Mouse (Mus musculus) liver, embryonic 11.5 days (tissue): ENCODE measurements around the gene Tgtp2. TPM values are rescaled to one million over a fixed set of nuclear protein-coding genes. Genes with fewer than 3 reads are reported as not detected.
"Not testable (repeated sequence)": the region's sequence is repeated elsewhere in the genome, so short reads cannot be mapped to it uniquely, and the experiment has no call there.

Experiments used
- ATAC-seq: fragments of 200-750 bp; cut with Nextera tagmentation; replicated peaks from 2 replicates; pipeline ENCODE4 v1.8.0; 2017; ENCODE audit warnings: moderate number of reproducible peaks, mild to moderate bottlenecking, moderate TSS enrichment, moderate library complexity; ENCODE audit not compliant: low FRiP score
- DNase-seq: peaks from one replicate; pipeline ENCODE4 v3.0.0-alpha.2; 2017; ENCODE audit warnings: low spot score
- H3K27ac ChIP-seq: fragments of 300-500 bp; sonication (generic); 2 replicates; pipeline ENCODE4 v1.5.1; 2014; ENCODE audit warnings: mild to moderate bottlenecking, low read depth, low read length, control low read depth
- H3K27me3 ChIP-seq: fragments of 300-500 bp; sonication (generic); replicated peaks from 2 replicates; pipeline ENCODE4 v1.6.1; 2014; ENCODE audit warnings: low read length, mixed read lengths; ENCODE audit not compliant: control insufficient read depth, insufficient read depth
- H3K36me3 ChIP-seq: fragments of 300-500 bp; sonication (generic); 2 replicates; pipeline ENCODE4 v1.6.1; 2014; ENCODE audit warnings: mild to moderate bottlenecking, low read length, moderate library complexity, mixed read lengths; ENCODE audit not compliant: control insufficient read depth, insufficient read depth
- H3K4me1 ChIP-seq: fragments of 300-500 bp; sonication (generic); replicated peaks from 2 replicates; pipeline ENCODE4 v1.6.1; 2014; ENCODE audit warnings: low read length, mixed read lengths; ENCODE audit not compliant: control insufficient read depth, insufficient read depth
- H3K4me2 ChIP-seq: fragments of 300-500 bp; sonication (generic); 2 replicates; pipeline ENCODE4 v1.6.1; 2014; ENCODE audit warnings: mild to moderate bottlenecking, control low read depth, moderate library complexity
- H3K4me3 ChIP-seq: fragments of 300-500 bp; sonication (generic); 2 replicates; pipeline ENCODE4 v1.5.1; 2014; ENCODE audit warnings: low read depth, low read length, control low read depth
- H3K9ac ChIP-seq: fragments of 300-500 bp; sonication (generic); 2 replicates; pipeline ENCODE4 v1.6.1; 2014; ENCODE audit warnings: low read depth, low read length, control low read depth
- H3K9me3 ChIP-seq: fragments of 300-500 bp; sonication (generic); 2 replicates; pipeline ENCODE4 v1.6.1; 2016; ENCODE audit warnings: low read length, inconsistent platforms, mixed read lengths; ENCODE audit not compliant: control insufficient read depth
- WGBS: fragments of 180-500 bp; shearing (Covaris S2); extraction: QIAGEN DNeasy Blood & Tissue Kit; methylation state at CpG from one replicate; pipeline ENCODE4 v1.1.7; 2014; 5-methylcytosine and 5-hydroxymethylcytosine counted together
- polyA plus RNA-seq: library from polyadenylated mRNA; unstranded; fragments of >200 nt; fragmentation: Nextera tagmentation; extraction: Ambion mirVana; gene quantifications from 2 replicates; pipeline ENCODE4 v1.2.1, GENCODE M21; 2014

Gene Tgtp2
- polyA plus RNA-seq, 1 experiment from 2014 or later: 0.58 TPM

- H3K27me3 ChIP-seq: no peaks in the 10 kb centered on the region
- WGBS: 74% methylated on average over 4 of the region's 4 CpGs
- no peak overlapping the region for H3K27ac ChIP-seq
- no peak for ATAC-seq
- H3K36me3 ChIP-seq: no peaks in the 10 kb centered on the region
- H3K4me3 ChIP-seq: no peak overlapping the region
- no peak overlapping the region for H3K9ac ChIP-seq
- peaks cover 26% of the 10 kb centered on the region for H3K4me1 ChIP-seq
- H3K9me3 ChIP-seq: no peaks in the 10 kb centered on the region
- no peak for DNase-seq
- no peak overlapping the region for H3K4me2 ChIP-seq
Measured at GRCm38 (mm10) chr11:49081356-49081755, 17.4 kb upstream of the Tgtp2 start.

DNA sequence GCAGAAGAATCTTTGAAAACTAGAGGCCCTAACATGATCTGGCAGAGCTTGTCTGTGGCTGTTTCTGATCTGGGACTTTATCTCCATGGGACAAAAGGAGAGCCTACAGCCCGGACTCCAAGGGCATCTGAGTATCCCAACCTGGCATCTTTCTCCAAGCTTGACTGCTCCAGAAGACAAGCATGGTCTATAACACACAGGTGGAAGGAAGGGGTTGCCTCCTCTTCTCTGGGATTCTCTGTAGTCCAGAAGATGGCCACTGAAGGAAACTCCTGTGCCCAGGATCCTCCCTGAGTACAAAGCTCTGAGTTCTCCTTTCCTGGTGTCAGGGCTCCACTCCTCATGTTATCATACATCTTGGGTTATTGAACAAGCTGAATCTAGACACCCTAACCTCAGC, 16.6 kb upstream of the Tgtp2 start:
- Histone ChIP-seq H3K9ac (no peak overlapping the region), H3K36me3 (no peaks in the 10 kb centered on the region), H3K4me2 (no peak overlapping the region), H3K4me1 (peaks cover 24% of the 10 kb centered on the region), H3K27ac (no peak overlapping the region), H3K9me3 (no peaks in the 10 kb centered on the region), H3K4me3 (no peak overlapping the region), H3K27me3 (no peaks in the 10 kb centered on the region)
- ATAC-seq: no peak
- no peak for DNase-seq
- WGBS: 48% methylated on average over 1 of the region's 1 CpGs

GRCm38 (mm10) chr11:49078719-49079118, 14.7 kb upstream of the Tgtp2 start:
- DNase-seq (no peak), ATAC-seq (no peak)
- Histone ChIP-seq H3K27me3 (no peaks in the 10 kb centered on the region), H3K4me2 (no peak overlapping the region), H3K36me3 (no peaks in the 10 kb centered on the region), H3K4me3 (no peak overlapping the region), H3K27ac (no peak overlapping the region), H3K4me1 (peaks cover 7% of the 10 kb centered on the region), H3K9ac (no peak overlapping the region), H3K9me3 (no peaks in the 10 kb centered on the region)
- 91% methylated on average over 3 of the region's 3 CpGs for WGBS

GRCm38 (mm10) chr11:49077012-49077411, 13.0 kb upstream of the Tgtp2 start:
- ATAC-seq: no peak

DNA sequence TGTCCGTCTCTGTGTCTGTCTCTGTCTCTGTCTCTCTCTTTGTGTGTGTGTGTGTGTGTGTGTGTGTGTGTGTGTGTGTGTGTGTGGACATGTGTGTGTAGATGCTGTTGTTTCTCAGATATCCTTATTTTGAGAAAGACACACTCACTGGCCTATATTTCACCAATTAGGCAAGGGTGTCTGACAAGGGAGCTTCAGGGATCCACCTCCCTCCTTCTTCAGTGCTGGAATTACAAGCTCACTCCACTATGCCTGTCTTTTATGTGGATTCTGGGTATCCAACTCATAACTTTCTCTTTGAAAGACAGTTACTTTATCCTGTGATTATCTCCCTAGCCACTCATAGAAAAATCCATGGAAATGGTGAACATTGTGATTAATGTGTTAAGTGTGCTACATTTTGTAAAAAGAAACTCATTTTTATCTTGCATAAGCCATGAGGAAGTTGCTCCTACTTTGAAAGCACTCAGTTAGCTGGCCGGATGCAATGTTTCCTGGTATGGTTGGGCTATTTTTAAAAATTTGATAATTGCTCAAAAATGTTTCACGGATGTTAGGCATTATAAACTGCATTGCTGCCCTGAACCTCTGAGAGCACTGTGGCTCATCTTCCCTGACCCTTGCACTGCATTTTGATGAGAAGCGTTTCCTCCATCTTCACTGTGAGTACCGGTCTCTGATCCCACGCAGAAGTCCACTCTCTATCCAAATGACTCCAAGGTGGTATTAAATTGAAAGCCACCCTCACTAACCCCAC, 12.2 kb upstream of the Tgtp2 start, which contains the start of gene Ifi47:
TSS of gene Ifi47 (plus strand) at position 587 of the 757 bp plus-strand sequence.
- not testable (repeated sequence) for H3K4me3 ChIP-seq, ATAC-seq, H3K4me1 ChIP-seq, H3K9ac ChIP-seq, H3K27me3 ChIP-seq, DNase-seq, H3K36me3 ChIP-seq, H3K9me3 ChIP-seq
- peak within 1 kb of the TSS; percentile 55; the same call in 1 of the 2 replicates for H3K27ac ChIP-seq
- WGBS: 50% methylated on average over 6 of the region's 6 CpGs
- peak within 1 kb of the TSS; percentile 23; the same call in 1 of the 2 replicates for H3K4me2 ChIP-seq

More at GRCm38 (mm10) chr11:49077012-49077411, 13.0 kb upstream of the Tgtp2 start:
- H3K36me3 ChIP-seq: no peaks in the 10 kb centered on the region
- 58% methylated on average over 1 of the region's 1 CpGs for WGBS
- H3K4me1 ChIP-seq: no peaks in the 10 kb centered on the region; the same call in 1 of the 2 replicates
- no peaks in the 10 kb centered on the region for H3K27me3 ChIP-seq
- H3K27ac ChIP-seq: no peak overlapping the region; the same call in 1 of the 2 replicates
- no peak for DNase-seq
- H3K9me3 ChIP-seq: no peaks in the 10 kb centered on the region
- no peak overlapping the region for H3K4me3 ChIP-seq
- no peak overlapping the region for H3K9ac ChIP-seq
- H3K4me2 ChIP-seq: no peak overlapping the region; the same call in 1 of the 2 replicates

DNA sequence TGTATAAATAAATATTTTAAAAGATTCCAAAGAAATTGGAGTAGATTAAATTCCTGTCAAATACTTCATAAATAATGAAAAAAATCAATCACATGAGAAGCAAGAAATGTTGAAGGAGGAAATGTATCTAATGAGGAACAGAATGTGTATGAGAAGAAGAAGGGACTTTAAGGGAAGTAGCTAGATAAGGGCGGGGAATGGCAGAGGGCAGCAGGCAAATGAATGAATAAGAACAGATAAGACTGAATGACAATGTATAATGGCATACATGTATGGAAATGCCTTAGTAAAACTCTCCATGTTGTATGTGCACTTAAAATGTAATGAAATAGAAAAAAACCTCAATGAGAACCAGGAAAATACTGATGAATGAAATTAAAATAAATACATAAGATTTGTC, 4.4 kb upstream of the Tgtp2 start:
- ATAC-seq (no peak), DNase-seq (no peak)
- Histone ChIP-seq H3K4me1 (no peaks in the 10 kb centered on the region), H3K36me3 (no peaks in the 10 kb centered on the region), H3K4me2 (no peak overlapping the region), H3K9ac (no peak overlapping the region), H3K9me3 (no peaks in the 10 kb centered on the region), H3K27me3 (no peaks in the 10 kb centered on the region), H3K27ac (no peak overlapping the region), H3K4me3 (no peak overlapping the region)
- WGBS: 53% methylated on average over 1 of the region's 1 CpGs

- 65% methylated on average over 2 of the region's 2 CpGs for WGBS
- H3K4me1 ChIP-seq, H3K4me3 ChIP-seq, H3K27me3 ChIP-seq, H3K36me3 ChIP-seq, DNase-seq, ATAC-seq, H3K27ac ChIP-seq, H3K9me3 ChIP-seq, H3K9ac ChIP-seq, H3K4me2 ChIP-seq: not testable (repeated sequence)
Measured at GRCm38 (mm10) chr11:49061865-49062264, 2.1 kb downstream of the Tgtp2 start.

DNA sequence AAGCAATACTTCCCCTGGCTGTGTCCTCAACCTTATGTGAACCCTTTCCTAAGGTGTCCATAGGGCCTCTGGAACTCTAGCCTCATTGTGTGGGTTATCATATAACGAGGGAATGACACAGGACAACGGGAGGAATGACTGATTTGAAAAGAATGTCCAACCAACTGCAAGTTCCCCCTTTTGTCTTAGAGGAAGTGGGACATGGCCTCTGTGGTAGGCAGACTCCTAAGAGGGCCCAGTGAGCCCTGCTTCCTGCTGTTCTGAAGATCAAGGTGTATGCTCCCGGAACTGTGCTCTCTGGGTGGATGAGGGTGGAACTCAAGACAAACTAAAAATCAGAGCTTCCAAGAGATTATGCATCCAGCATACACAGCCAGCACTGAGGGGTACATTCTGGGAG, 3.9 kb downstream of the Tgtp2 start:
- not testable (repeated sequence) for H3K4me2 ChIP-seq, H3K27ac ChIP-seq, H3K9me3 ChIP-seq, DNase-seq, H3K4me1 ChIP-seq, H3K36me3 ChIP-seq, H3K27me3 ChIP-seq, ATAC-seq, H3K9ac ChIP-seq, H3K4me3 ChIP-seq
- 23% methylated on average over 2 of the region's 3 CpGs for WGBS

DNA sequence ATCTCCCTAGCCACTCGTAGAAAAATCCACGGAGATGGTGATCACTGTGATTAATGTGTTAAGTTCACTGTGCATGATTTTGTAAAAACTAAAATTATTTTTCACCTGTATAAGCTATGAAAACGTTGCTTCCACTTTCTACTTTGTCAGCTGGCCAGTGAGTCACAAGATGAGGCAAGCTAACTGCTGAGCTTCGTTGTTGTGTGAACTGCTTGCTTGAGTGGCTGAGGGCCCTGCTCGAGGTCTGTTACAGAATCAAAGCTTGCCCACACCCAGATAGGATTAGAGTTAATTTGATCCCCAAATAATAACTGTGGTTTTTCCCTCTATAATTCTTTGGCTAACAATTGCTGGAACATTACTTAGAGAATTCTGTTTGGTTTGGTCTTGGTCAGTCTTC, 12.1 kb downstream of the Tgtp2 start:
- WGBS: no CpG with 5 or more reads among the region's 5 CpGs

More for the DNA sequence above, 12.1 kb downstream of the Tgtp2 start:
- not testable (repeated sequence) for H3K9me3 ChIP-seq, ATAC-seq, H3K9ac ChIP-seq, H3K4me1 ChIP-seq, DNase-seq, H3K4me2 ChIP-seq, H3K27me3 ChIP-seq, H3K36me3 ChIP-seq, H3K4me3 ChIP-seq, H3K27ac ChIP-seq
